Mouse (Mus musculus) small intestine, adult 2 months (tissue): ENCODE data around the gene Gm5617.

Source experiments
- CTCF ChIP-seq: fragments of 200-500 bp; IDR thresholded peaks from 2 replicates; pipeline ENCODE4 v1.5.1; 2012; ENCODE audit warnings: low read depth, mild to moderate bottlenecking, control low read depth, inconsistent platforms, low read length, moderate library complexity, mixed read lengths; ENCODE audit not compliant: insufficient replicate concordance, insufficient read length; ENCODE audit errors: extremely low read depth
- POLR2A ChIP-seq: fragments of 200-500 bp; IDR thresholded peaks from 2 replicates; pipeline ENCODE4 v1.6.1; 2012; ENCODE audit warnings: low read depth, mild to moderate bottlenecking, control low read depth, inconsistent platforms, low read length, moderate library complexity

DNA sequence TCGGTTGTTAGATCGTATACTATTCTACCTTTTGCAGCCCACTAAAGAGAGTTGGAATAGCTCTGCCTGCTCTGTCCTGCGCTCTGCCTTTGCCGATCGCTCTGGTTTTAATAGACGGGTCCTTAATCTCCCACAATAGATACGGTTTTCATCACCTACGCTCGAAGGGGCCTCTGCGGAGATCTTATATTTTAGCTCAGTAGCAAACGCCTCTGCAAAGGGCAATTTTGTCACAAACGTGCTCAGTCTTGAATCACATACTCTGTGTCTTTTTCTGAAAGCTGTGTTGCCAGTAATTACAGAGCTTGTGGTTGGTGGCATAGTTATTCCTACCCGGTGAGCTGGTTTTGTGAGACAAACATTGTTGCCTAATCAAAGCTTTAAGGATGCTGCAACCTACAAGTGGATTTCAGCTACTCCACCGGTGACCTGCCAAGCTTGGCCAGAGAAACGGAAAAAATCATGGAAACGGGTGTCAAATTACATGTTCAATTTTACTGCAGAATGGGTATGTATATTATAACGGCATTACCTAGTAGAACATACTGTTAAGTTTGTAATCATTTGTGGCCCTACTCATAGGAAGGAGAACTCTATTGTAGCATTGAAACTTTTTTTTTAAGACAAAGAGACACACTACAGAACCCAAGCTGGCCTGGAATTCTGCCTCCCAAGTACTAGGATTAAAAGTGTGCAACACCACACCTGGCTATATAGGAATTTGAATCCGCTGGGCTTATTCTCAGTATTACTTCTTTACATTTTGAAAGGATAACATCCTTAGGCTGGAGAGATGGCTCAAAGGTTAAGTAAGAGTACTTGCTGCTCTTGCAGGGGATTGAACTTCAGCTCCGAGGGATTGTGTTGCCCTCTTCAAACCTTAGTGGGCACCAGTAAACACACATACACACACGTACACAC lies 13.8 kb upstream of the Gm5617 start:
- TF ChIP-seq POLR2A (no peak), CTCF (no peak)
